Mouse (Mus musculus) MEL (cell line): ENCODE data around the gene 1110008P14Rik. TPM values are rescaled to one million over a fixed set of nuclear protein-coding genes. Genes with fewer than 3 reads are reported as not detected.

ENCODE experiments used
- DNase-seq: peaks from one replicate; pipeline ENCODE4 v3.0.0; 2011; ENCODE audit warnings: low read depth, low spot score
- H3K27ac ChIP-seq: 2 replicates; pipeline ENCODE4 v1.5.1; 2012; ENCODE audit warnings: low read depth, mild to moderate bottlenecking, control low read depth, low read length, moderate library complexity; ENCODE audit not compliant: control insufficient read depth
- H3K27me3 ChIP-seq, 2 experiments: fragments of 150-350 bp in 1 of 2; sonication (generic) in 1 of 2; 2 replicates each; pipeline ENCODE4 v1.6.1; 2012; ENCODE audit warnings: low read length in 2 of 2, mild to moderate bottlenecking in 2 of 2, improper control_type of control experiment in 1 of 2, moderate library complexity in 1 of 2; ENCODE audit not compliant: insufficient read depth in 2 of 2, control insufficient read depth in 1 of 2
- H3K36me3 ChIP-seq, 2 experiments: 2 replicates each; pipeline ENCODE4 v1.6.1; 2012 to 2014; ENCODE audit warnings: low read length in 2 of 2, improper control_type of control experiment in 1 of 2, inconsistent platforms in 1 of 2, mild to moderate bottlenecking in 1 of 2; ENCODE audit not compliant: insufficient read depth in 2 of 2, control insufficient read depth in 1 of 2
- H3K4me1 ChIP-seq, 2 experiments: fragments of 150-350 bp in 1 of 2; sonication (generic) in 1 of 2; 2 replicates each; pipeline ENCODE4 v1.6.1; 2012; ENCODE audit warnings: low read length in 2 of 2, improper control_type of control experiment in 1 of 2, mild to moderate bottlenecking in 1 of 2; ENCODE audit not compliant: insufficient read depth in 2 of 2, control insufficient read depth in 1 of 2
- H3K4me3 ChIP-seq, 2 experiments: fragments of 150-350 bp in 1 of 2; sonication (generic) in 1 of 2; 2 replicates each; pipeline ENCODE4 v1.5.1; 2012; ENCODE audit warnings: low read depth in 2 of 2, low read length in 2 of 2, mild to moderate bottlenecking in 2 of 2, moderate library complexity in 2 of 2, control low read depth in 1 of 2, improper control_type of control experiment in 1 of 2; ENCODE audit not compliant: control insufficient read depth in 1 of 2, insufficient read depth in 1 of 2
- H3K79me2 ChIP-seq: 2 replicates; pipeline ENCODE4 v1.6.1; 2012; ENCODE audit warnings: mild to moderate bottlenecking, low read length, moderate library complexity; ENCODE audit not compliant: control insufficient read depth, poor library complexity, insufficient read depth
- H3K9ac ChIP-seq: 2 replicates; pipeline ENCODE4 v1.6.1; 2012; ENCODE audit warnings: low read depth, mild to moderate bottlenecking, control low read depth, low read length, moderate library complexity; ENCODE audit not compliant: control insufficient read depth, poor library complexity, severe bottlenecking
- H3K9me3 ChIP-seq: fragments of 150-350 bp; sonication (generic); replicated peaks from 2 replicates; pipeline ENCODE4 v1.6.1; 2012; ENCODE audit warnings: mild to moderate bottlenecking, low read length, improper control_type of control experiment, moderate library complexity; ENCODE audit not compliant: insufficient read depth
- CTCF ChIP-seq, 3 experiments: IDR thresholded peaks in 2 of 3; conservative IDR thresholded peaks in 1 of 3; 2 replicates each; pipeline ENCODE4 v1.5.1; 2011 to 2012; ENCODE audit warnings: low read length in 3 of 3, low read depth in 2 of 3, mild to moderate bottlenecking in 2 of 3, improper control_type of control experiment in 1 of 3, inconsistent platforms in 1 of 3, mixed read lengths in 1 of 3, moderate library complexity in 1 of 3; ENCODE audit not compliant: control insufficient read depth in 1 of 3, insufficient read depth in 1 of 3, poor library complexity in 1 of 3, severe bottlenecking in 1 of 3
- E2F4 ChIP-seq: IDR thresholded peaks from 2 replicates; pipeline ENCODE4 v1.6.1; 2011; ENCODE audit warnings: low read depth, low read length, improper control_type of control experiment, borderline replicate concordance
- EP300 ChIP-seq, 2 experiments: IDR thresholded peaks; 2 replicates each; pipeline ENCODE4 v1.6.1; 2011; ENCODE audit warnings: improper control_type of control experiment in 2 of 2, low read length in 2 of 2, low read depth in 1 of 2, mild to moderate bottlenecking in 1 of 2
- ETS1 ChIP-seq: IDR thresholded peaks from 2 replicates; pipeline ENCODE4 v1.6.1; 2012; ENCODE audit warnings: low read depth, mild to moderate bottlenecking, inconsistent platforms, low read length, improper control_type of control experiment, moderate library complexity
- GATA1 ChIP-seq: IDR thresholded peaks from 2 replicates; pipeline ENCODE4 v1.6.1; 2011; ENCODE audit warnings: low read depth, low read length, improper control_type of control experiment
- JUND ChIP-seq: IDR thresholded peaks from 2 replicates; pipeline ENCODE4 v1.6.1; 2011; ENCODE audit warnings: low read depth, mild to moderate bottlenecking, improper control_type of control experiment, low read length
- KAT2A ChIP-seq: conservative IDR thresholded peaks from 2 replicates; pipeline ENCODE4 v1.6.1; 2012; ENCODE audit warnings: low read depth, low read length, improper control_type of control experiment, inconsistent platforms
- MAFK ChIP-seq: IDR thresholded peaks from 2 replicates; pipeline ENCODE4 v1.6.1; 2011; ENCODE audit warnings: low read depth, mild to moderate bottlenecking, low read length, improper control_type of control experiment, borderline replicate concordance
- MAX ChIP-seq: IDR thresholded peaks from 2 replicates; pipeline ENCODE4 v1.6.1; 2011; ENCODE audit warnings: low read length, improper control_type of control experiment
- MAZ ChIP-seq: IDR thresholded peaks from 2 replicates; pipeline ENCODE4 v1.6.1; 2012; ENCODE audit warnings: low read depth, mild to moderate bottlenecking, inconsistent platforms, low read length, improper control_type of control experiment
- MXI1 ChIP-seq: IDR thresholded peaks from 2 replicates; pipeline ENCODE4 v1.6.1; 2011; ENCODE audit warnings: mild to moderate bottlenecking, low read depth, low read length, improper control_type of control experiment
- MYB ChIP-seq: IDR thresholded peaks from 2 replicates; pipeline ENCODE4 v1.6.1; 2011; ENCODE audit warnings: mild to moderate bottlenecking, low read depth, low read length, improper control_type of control experiment
- MYC ChIP-seq: IDR thresholded peaks from 2 replicates; pipeline ENCODE4 v1.6.1; 2011; ENCODE audit warnings: low read depth, mild to moderate bottlenecking, low read length, improper control_type of control experiment, moderate library complexity
- NRF1 ChIP-seq: IDR thresholded peaks from 2 replicates; pipeline ENCODE4 v1.6.1; 2014; ENCODE audit warnings: low read depth, mild to moderate bottlenecking, inconsistent platforms, low read length, improper control_type of control experiment, moderate library complexity; ENCODE audit not compliant: poor library complexity, insufficient read depth, severe bottlenecking
- POLR2AphosphoS5 ChIP-seq: IDR thresholded peaks from 2 replicates; pipeline ENCODE4 v1.6.1; 2012; ENCODE audit warnings: low read depth, borderline replicate concordance, mild to moderate bottlenecking, inconsistent platforms, low read length, moderate library complexity, mixed read lengths
- SIN3A ChIP-seq: IDR thresholded peaks from 2 replicates; pipeline ENCODE4 v1.6.1; 2012; ENCODE audit warnings: low read length, improper control_type of control experiment, inconsistent platforms
- SMC3 ChIP-seq: IDR thresholded peaks from 2 replicates; pipeline ENCODE4 v1.6.1; 2011; ENCODE audit warnings: low read depth, low read length, improper control_type of control experiment
- TAL1 ChIP-seq: IDR thresholded peaks from 2 replicates; pipeline ENCODE4 v1.6.1; 2012; ENCODE audit warnings: mild to moderate bottlenecking, inconsistent platforms, low read length, moderate library complexity, mixed read lengths
- TCF12 ChIP-seq: IDR thresholded peaks from 2 replicates; pipeline ENCODE4 v1.6.1; 2014; ENCODE audit warnings: low read depth, mild to moderate bottlenecking, inconsistent platforms, low read length, improper control_type of control experiment, moderate library complexity
- USF1 ChIP-seq: IDR thresholded peaks from 2 replicates; pipeline ENCODE4 v1.6.1; 2014; ENCODE audit warnings: low read depth, mild to moderate bottlenecking, inconsistent platforms, low read length, improper control_type of control experiment, moderate library complexity
- USF2 ChIP-seq, 2 experiments: IDR thresholded peaks; 2 replicates each; pipeline ENCODE4 v1.6.1; 2011 to 2012; ENCODE audit warnings: improper control_type of control experiment in 2 of 2, low read length in 2 of 2, borderline replicate concordance in 1 of 2, inconsistent platforms in 1 of 2, low read depth in 1 of 2, mild to moderate bottlenecking in 1 of 2; ENCODE audit not compliant: insufficient read depth in 1 of 2
- ZMIZ1 ChIP-seq: IDR thresholded peaks from 2 replicates; pipeline ENCODE4 v1.6.1; 2012; ENCODE audit warnings: low read depth, mild to moderate bottlenecking, inconsistent platforms, low read length, improper control_type of control experiment, moderate library complexity
- ZNF384 ChIP-seq: IDR thresholded peaks from 2 replicates; pipeline ENCODE4 v1.6.1; 2012; ENCODE audit warnings: low read depth, mild to moderate bottlenecking, inconsistent platforms, low read length, improper control_type of control experiment
- polyA plus RNA-seq, 2 experiments: library from polyadenylated mRNA; stranded (reverse) in 1 of 2; unstranded in 1 of 2; fragments of >175 nt in 1 of 2; fragments of >200 nt in 1 of 2; gene quantifications; 2 replicates each; pipeline versions ENCODE4 v1.2.1 to v1.2.4; 2012; ENCODE audit warnings: low replicate concordance in 2 of 2, low read depth in 1 of 2; ENCODE audit not compliant: insufficient read length in 2 of 2, insufficient read depth in 1 of 2, missing spikeins in 1 of 2
- total RNA-seq: library from RNA; depleted of rRNA; stranded (reverse); fragments of 300-350 nt; gene quantifications from 2 replicates; pipeline ENCODE4 v1.2.3, GENCODE M21; 2012

Gene 1110008P14Rik
- total and polyA plus RNA-seq, 3 experiments, result 62.9 to 63.5 TPM; not detected in 1

DNA sequence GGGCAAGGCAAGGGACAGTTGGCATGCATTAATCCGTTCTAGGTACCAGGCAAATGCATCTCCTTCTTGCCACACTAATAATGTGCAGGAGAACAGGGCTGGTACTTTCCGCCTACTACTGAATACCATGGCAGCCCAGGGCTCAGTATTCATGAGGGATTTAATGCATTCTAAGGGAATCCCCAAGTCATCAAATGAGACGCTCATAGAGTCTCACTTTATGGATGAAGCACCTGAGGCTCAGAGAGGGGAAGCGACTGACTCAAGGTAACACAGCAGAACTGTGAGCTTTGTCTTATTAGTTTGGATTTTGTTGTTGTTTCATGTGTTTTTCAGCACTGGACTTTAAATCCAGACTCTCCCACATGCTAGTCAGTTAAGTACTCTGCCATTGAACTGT is 39.7 kb downstream of the 1110008P14Rik start:
- Histone ChIP-seq H3K27me3 (no peaks in the 10 kb centered on the region), H3K4me3 (no peak overlapping the region), H3K9me3 (no peaks in the 10 kb centered on the region), H3K9ac (no peak overlapping the region), H3K4me1 (no peaks in the 10 kb centered on the region), H3K36me3 (no peaks in the 10 kb centered on the region), H3K79me2 (no peaks in the 10 kb centered on the region), H3K27ac (no peak overlapping the region)
- DNase-seq, result no peak
- TF ChIP-seq ZMIZ1 (no peak), MYC (no peak), MAFK (no peak), MAZ (no peak), USF1 (no peak), GATA1 (no peak), MYB (no peak), NRF1 (no peak)

DNA sequence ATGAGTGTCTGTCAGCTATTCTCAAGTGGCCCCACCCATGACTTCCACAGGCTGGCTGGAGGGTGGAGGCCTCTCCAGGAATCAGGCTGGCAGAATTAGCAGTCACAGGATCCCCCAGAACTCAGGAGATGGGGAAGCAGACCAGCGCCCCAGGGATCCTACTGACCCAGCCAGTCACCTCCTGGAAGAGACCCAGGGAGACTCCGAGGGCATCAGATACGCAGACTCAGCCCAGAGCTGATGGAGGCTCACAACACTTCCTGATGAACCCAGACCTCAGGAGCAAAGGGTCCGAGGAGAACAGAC is 40.2 kb downstream of the 1110008P14Rik start:
- Histone ChIP-seq H3K79me2 (no peaks in the 10 kb centered on the region), H3K27ac (no peak overlapping the region), H3K9me3 (no peaks in the 10 kb centered on the region), H3K4me3 (no peak overlapping the region), H3K4me1 (no peaks in the 10 kb centered on the region), H3K27me3 (no peaks in the 10 kb centered on the region), H3K36me3 (no peaks in the 10 kb centered on the region), H3K9ac (no peak overlapping the region)
- TF ChIP-seq ZMIZ1 (no peak), USF2 (IDR thresholded peaks at IDR 0.05; ENCODE audit: borderline replicate concordance in 1 of 2, insufficient read depth in 1 of 2, low read depth in 1 of 2, low read length in 2 of 2) (no peak), NRF1 (no peak), EP300 (IDR thresholded peaks at IDR 0.05; ENCODE audit: low read depth in 1 of 2, low read length in 2 of 2) (no peak), ETS1 (no peak), MYC (no peak), CTCF (IDR thresholded peaks at IDR 0.05 in 2 of 3, conservative IDR thresholded peaks at IDR 0.05 in 1 of 3; ENCODE audit: control insufficient read depth in 1 of 3, insufficient read depth in 1 of 3, low read depth in 2 of 3, low read length in 3 of 3, poor library complexity in 1 of 3, severe bottlenecking in 1 of 3) (no peak), GATA1 (no peak), TCF12 (no peak), SMC3 (no peak), SIN3A (no peak), JUND (no peak), KAT2A (no peak), USF1 (no peak), MAX (no peak), E2F4 (no peak), TAL1 (no peak), POLR2AphosphoS5 (no peak), ZNF384 (no peak), MXI1 (no peak)
- no peak for DNase-seq
